Mouse (Mus musculus) ES-E14 (cell line): Measurements from ENCODE around the gene Zfand6. TPM values are rescaled to one million over a fixed set of nuclear protein-coding genes. Genes with fewer than 3 reads are reported as not detected.

Experiments used
- DNase-seq: peaks from one replicate; pipeline ENCODE4 v3.0.0-alpha.2; 2013; ENCODE audit warnings: low read depth, low spot score
- H3K27ac ChIP-seq: 2 replicates; pipeline ENCODE4 v1.5.1; 2012; ENCODE audit warnings: low read depth, mild to moderate bottlenecking, low read length, moderate library complexity, mixed read lengths; ENCODE audit not compliant: poor library complexity, insufficient read depth, severe bottlenecking
- H3K36me3 ChIP-seq: 2 replicates; pipeline ENCODE4 v1.6.1; 2012; ENCODE audit warnings: mild to moderate bottlenecking, low read length, moderate library complexity, mixed read lengths; ENCODE audit not compliant: control insufficient read depth, poor library complexity, insufficient read depth, severe bottlenecking
- H3K4me1 ChIP-seq, 2 experiments: fragments of 150-350 bp in 1 of 2; sonication (generic) in 1 of 2; 2 replicates each; pipeline ENCODE4 v1.6.1; 2012; ENCODE audit warnings: low read length in 2 of 2, mild to moderate bottlenecking in 1 of 2, mixed read lengths in 1 of 2; ENCODE audit not compliant: control insufficient read depth in 2 of 2, insufficient read depth in 2 of 2, poor library complexity in 1 of 2
- H3K4me3 ChIP-seq, 2 experiments: fragments of 150-350 bp in 1 of 2; sonication (generic) in 1 of 2; 2 replicates each; pipeline ENCODE4 v1.5.1; 2012; ENCODE audit warnings: low read length in 2 of 2, low read depth in 1 of 2, mild to moderate bottlenecking in 1 of 2, mixed read lengths in 1 of 2; ENCODE audit not compliant: insufficient read depth in 1 of 2, poor library complexity in 1 of 2, severe bottlenecking in 1 of 2
- H3K9ac ChIP-seq: 2 replicates; pipeline ENCODE4 v1.6.1; 2012; ENCODE audit warnings: low read depth, mild to moderate bottlenecking, low read length, mixed read lengths; ENCODE audit not compliant: poor library complexity, insufficient read depth, severe bottlenecking
- H3K9me3 ChIP-seq: fragments of 150-350 bp; sonication (generic); 2 replicates; pipeline ENCODE4 v1.6.1; 2012; ENCODE audit warnings: low read depth, mild to moderate bottlenecking, low read length; ENCODE audit not compliant: control insufficient read depth, insufficient read depth
- CHD2 ChIP-seq: IDR thresholded peaks from 2 replicates; pipeline ENCODE4 v1.6.1; 2014; ENCODE audit warnings: mild to moderate bottlenecking, low read depth, low read length, inconsistent platforms
- HCFC1 ChIP-seq: IDR thresholded peaks from 2 replicates; pipeline ENCODE4 v1.6.1; 2012; ENCODE audit warnings: low read length, inconsistent platforms, borderline replicate concordance; ENCODE audit not compliant: insufficient read depth
- MAFK ChIP-seq: IDR thresholded peaks from 2 replicates; pipeline ENCODE4 v1.6.1; 2014; ENCODE audit warnings: mild to moderate bottlenecking, low read depth, low read length, inconsistent platforms; ENCODE audit not compliant: insufficient read depth
- ZC3H11A ChIP-seq: IDR thresholded peaks from 2 replicates; pipeline ENCODE4 v1.6.1; 2012; ENCODE audit warnings: low read depth, mild to moderate bottlenecking, inconsistent platforms, low read length, borderline replicate concordance
- ZNF384 ChIP-seq: IDR thresholded peaks from 2 replicates; pipeline ENCODE4 v1.6.1; 2012; ENCODE audit warnings: low read depth, low read length, inconsistent platforms
- in situ Hi-C, 2 experiments: fragments of 600-800 bp; cut with MboI; formaldehyde crosslinking; loops; one replicate each; pipeline ENCODE4 v1.15.1; 2025; ENCODE audit warnings: low sequenced_read_pairs in 2 of 2, inconsistent platforms in 1 of 2; ENCODE audit not compliant: unreplicated experiment in 2 of 2
- total RNA-seq: library from RNA; depleted of rRNA; stranded (reverse); fragments of 300-350 nt; gene quantifications from 2 replicates; pipeline ENCODE4 v1.2.3, GENCODE M21; 2012

The Zfand6 gene
- total RNA-seq, 1 experiment: 47.9 TPM

DNA sequence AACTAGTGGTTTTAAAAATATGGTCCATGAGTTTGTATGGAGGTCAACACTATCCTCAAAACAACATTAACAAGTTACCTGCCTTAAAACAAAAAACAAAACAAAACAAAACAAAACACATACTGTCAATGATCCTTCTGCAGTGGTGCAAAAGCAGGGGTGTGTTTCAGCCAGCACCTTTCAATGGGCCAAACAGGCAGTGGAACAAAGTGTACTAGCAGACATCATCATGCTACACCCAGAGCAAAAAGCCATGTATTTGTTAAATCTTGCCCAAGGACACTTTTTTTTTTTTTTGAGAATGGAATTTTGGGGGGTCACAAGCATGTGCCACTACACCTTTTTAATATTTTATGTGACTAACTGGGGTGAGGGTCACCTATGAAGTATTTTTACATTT is 52.8 kb downstream of the Zfand6 start:
- no peaks in the 10 kb centered on the region for H3K9me3 ChIP-seq
- H3K9ac ChIP-seq: no peak overlapping the region
- H3K27ac ChIP-seq: no peak overlapping the region
- no peak for DNase-seq
- H3K36me3 ChIP-seq: no peaks in the 10 kb centered on the region
- in situ Hi-C loops: no loop called here
- no peak overlapping the region for H3K4me3 ChIP-seq
- H3K4me1 ChIP-seq: no peaks in the 10 kb centered on the region
- TF ChIP-seq MAFK: no peak
- TF ChIP-seq ZNF384: no peak
- no peak for TF ChIP-seq CHD2
- TF ChIP-seq ZC3H11A: no peak
- no peak for TF ChIP-seq HCFC1

DNA sequence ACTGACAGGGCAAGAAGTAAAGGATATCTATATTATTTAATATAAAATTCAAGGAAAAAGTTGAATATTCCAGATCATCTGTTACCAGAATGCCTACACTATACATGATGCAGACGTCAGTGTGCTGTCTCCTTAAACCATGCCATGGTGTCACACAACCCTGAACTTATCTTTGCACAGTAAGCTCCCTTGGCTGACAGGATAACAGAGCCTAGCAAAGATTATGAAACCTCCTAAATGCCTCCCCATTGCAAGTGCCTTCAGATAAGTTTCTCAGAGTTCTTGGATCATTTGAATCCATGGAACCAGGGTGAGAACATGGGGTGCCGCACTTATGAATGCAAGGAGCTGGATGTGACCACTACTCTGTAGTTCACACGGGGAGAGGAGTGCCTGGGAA is 57.9 kb downstream of the Zfand6 start:
- DNase-seq: no peak
- in situ Hi-C loops: no loop called here
- H3K36me3 ChIP-seq: no peaks in the 10 kb centered on the region

DNA sequence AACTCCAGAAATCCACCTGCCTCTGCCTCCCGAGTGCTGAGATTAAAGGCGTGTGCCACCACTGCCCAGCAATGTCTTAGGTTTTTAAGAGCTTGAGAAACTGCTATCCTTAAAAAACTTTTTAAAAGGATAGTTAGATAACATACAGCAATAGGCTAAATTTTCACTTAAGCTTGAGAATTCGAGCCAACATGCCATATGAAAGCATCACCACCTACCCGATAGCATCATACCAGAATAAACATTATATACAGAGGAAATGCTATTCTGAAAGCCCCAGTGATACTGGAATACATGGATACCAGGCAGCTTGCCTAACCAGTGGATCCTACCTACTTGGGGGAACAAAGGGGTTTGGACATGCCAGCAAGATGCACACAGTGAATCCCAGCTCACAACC is 66.0 kb downstream of the Zfand6 start:
- H3K9ac ChIP-seq: no peak overlapping the region
- DNase-seq: no peak
- TF ChIP-seq CHD2 (no peak), MAFK (no peak), ZC3H11A (no peak), ZNF384 (no peak), HCFC1 (no peak)
- in situ Hi-C loops: no loop called here
- H3K9me3 ChIP-seq: 0 out of 2 replicates have a peak, but pooled peaks cover 1% of the 10 kb centered on the region
- peaks cover 5% of the 10 kb centered on the region; the same call in 1 of the 2 replicates for H3K36me3 ChIP-seq
- H3K27ac ChIP-seq: no peak overlapping the region
- H3K4me1 ChIP-seq: no peaks in the 10 kb centered on the region
- H3K4me3 ChIP-seq: no peak overlapping the region

More for the DNA sequence above, 57.9 kb downstream of the Zfand6 start:
- TF ChIP-seq ZNF384 (no peak), ZC3H11A (no peak), MAFK (no peak), CHD2 (no peak), HCFC1 (no peak)
- H3K9me3 ChIP-seq: no peaks in the 10 kb centered on the region
- H3K9ac ChIP-seq: no peak overlapping the region
- no peak overlapping the region for H3K4me3 ChIP-seq
- no peak overlapping the region for H3K27ac ChIP-seq
- no peaks in the 10 kb centered on the region for H3K4me1 ChIP-seq

DNA sequence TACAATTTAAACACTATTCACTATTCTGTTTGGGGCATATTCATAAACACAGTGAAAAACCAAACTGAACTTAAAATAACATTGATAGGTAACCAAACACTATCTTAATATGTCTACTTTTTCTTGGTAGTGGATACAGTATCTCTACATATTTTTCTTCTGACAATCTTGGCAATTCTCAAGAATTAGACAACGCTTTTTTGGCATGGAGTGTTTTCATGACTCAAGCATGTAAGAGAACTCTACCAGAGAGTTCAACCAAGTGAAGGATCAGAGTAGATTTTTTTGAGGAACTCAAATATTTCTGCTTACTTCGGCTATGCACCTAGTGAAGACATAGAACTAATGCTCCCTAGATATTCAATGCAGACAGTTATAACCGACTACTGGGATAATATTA is 68.8 kb downstream of the Zfand6 start:
- no peaks in the 10 kb centered on the region for H3K4me1 ChIP-seq
- TF ChIP-seq MAFK (no peak), ZNF384 (no peak), HCFC1 (no peak), ZC3H11A (no peak), CHD2 (no peak)
- H3K9ac ChIP-seq: no peak overlapping the region
- no peak for DNase-seq
- in situ Hi-C loops: no loop called here
- H3K36me3 ChIP-seq: peaks cover 5% of the 10 kb centered on the region
- no peak overlapping the region for H3K27ac ChIP-seq
- H3K4me3 ChIP-seq: no peak overlapping the region
- H3K9me3 ChIP-seq: 0 out of 2 replicates have a peak, but pooled peaks cover 1% of the 10 kb centered on the region

DNA sequence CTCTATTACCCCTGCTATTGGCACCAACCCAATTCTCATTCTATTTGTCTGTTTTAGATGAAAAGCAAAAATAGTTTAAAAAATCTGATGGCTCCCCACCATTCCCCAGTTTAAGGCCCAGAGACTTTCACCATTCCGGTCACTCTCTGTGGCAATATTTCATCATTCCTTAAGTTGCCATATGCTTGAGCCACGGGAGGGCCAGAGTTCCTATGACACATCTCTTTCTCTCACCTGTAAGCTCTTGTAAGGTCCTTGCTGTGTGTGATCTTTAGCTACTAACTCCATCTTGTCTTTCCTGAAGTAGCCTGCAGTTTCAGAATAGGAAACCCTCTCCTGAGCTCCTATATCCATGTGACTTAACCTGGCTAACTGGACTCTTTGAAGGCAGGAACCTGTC is 70.8 kb downstream of the Zfand6 start:
- DNase-seq: no peak
- no peak overlapping the region for H3K4me3 ChIP-seq
- H3K27ac ChIP-seq: no peak overlapping the region
- in situ Hi-C loops: no loop called here
- no peaks in the 10 kb centered on the region for H3K9me3 ChIP-seq
- H3K4me1 ChIP-seq: no peaks in the 10 kb centered on the region
- H3K9ac ChIP-seq: no peak overlapping the region
- peaks cover 1% of the 10 kb centered on the region for H3K36me3 ChIP-seq
- TF ChIP-seq MAFK (no peak), HCFC1 (no peak), CHD2 (no peak), ZNF384 (no peak), ZC3H11A (no peak)
